ENCODE assay signal across 22 mouse cellular contexts in the genomic region with DNA sequence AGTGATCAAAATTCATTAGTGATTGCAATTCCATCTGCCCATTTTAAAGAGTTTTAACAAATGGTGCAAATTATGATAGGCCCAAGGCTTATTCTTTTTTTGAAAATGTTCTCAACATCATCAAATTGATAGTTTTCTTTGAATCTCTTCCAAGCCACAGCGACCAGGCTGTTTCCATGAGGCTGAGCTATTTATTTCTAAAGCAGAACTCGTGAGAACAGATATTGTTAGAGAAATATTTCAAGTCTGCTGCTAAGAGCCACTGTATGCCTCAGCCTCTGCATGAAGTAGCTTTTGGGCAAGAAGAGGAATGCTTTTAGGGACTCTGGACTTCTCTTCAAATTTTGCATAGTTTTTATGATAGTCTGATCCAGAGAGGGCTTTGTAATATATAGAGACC.
DNase-seq lines count a peak whose midpoint lies in the region; ATAC-seq lines count a peak whose summit lies in the region.
"Had no signal": no experiment of that assay in that cellular context is flagged by ENCODE, and none has a peak within 500 bp of the region (broad histone marks: within the 10 kb centered on the region; RNA-seq: fewer than 3 reads in every experiment).

No protein-coding gene starts in this region.

- peak; percentile 75; the same call in 1 of the 2 replicates for ATAC-seq in frontal cortex, adult (ENCODE audit: low TSS enrichment)
- ATAC-seq: activated CD4-positive, CD25-positive, alpha-beta regulatory T cell, adult 4 months; forebrain, embryonic 13.5 days; forebrain, embryonic 15.5 days; forebrain, postnatal 0 days; Patski had no signal

- no peak for DNase-seq in frontal cortex, postnatal 10 days (ENCODE audit: low spot score in 2 of 2)
- peak; percentile 30 to 53 for DNase-seq in layer of hippocampus, adult 18-20 months (ENCODE audit: low spot score in 2 of 2)
- DNase-seq in layer of hippocampus, adult 9-10 months (ENCODE audit: low spot score): no peak
- DNase-seq in layer of hippocampus, adult 9-11 months: peak; percentile 27
- no peak for DNase-seq in layer of hippocampus, postnatal 25 days (ENCODE audit: extremely low spot score in 1 of 2, low spot score in 1 of 2)
- DNase-seq in brain, adult 2 months (ENCODE audit: low read depth, low spot score): peak; percentile 51
- no peak for DNase-seq in cerebellum, postnatal 4 days (ENCODE audit: low spot score in 2 of 2)
- DNase-seq: adrenal gland, adult 8-10 months; adrenal gland, postnatal 14 days; adrenal gland, postnatal 36 days; cerebellum, adult 11 months; cerebellum, adult 18-20 months; cerebellum, adult 8-10 months; cerebellum, adult 9-11 months; cerebellum, postnatal 14 days; cerebellum, postnatal 36 days; forebrain, postnatal 0 days had no signal

Comparison
In these comparisons a context has a peak if more than half of its experiments do, and no peak if none do; other contexts are left out.
1. DNase-seq: peak in layer of hippocampus, adult 18-20 months (2 of 2), layer of hippocampus, adult 9-11 months (single experiment) and brain, adult 2 months (single experiment); none in frontal cortex, postnatal 10 days (0 of 2), layer of hippocampus, adult 9-10 months (single experiment), layer of hippocampus, postnatal 25 days (0 of 2) and cerebellum, postnatal 4 days (0 of 2).